Mouse (Mus musculus) liver, postnatal 0 days (tissue): Measurements from ENCODE around the gene Ift122. TPM values are rescaled to one million over a fixed set of nuclear protein-coding genes. Genes with fewer than 3 reads are reported as not detected.

Experiments used
- ATAC-seq: fragments of 200-750 bp; cut with Nextera tagmentation; 2 replicates; pipeline ENCODE4 v1.8.0; 2017; ENCODE audit warnings: mild to moderate bottlenecking, moderate library complexity
- DNase-seq: peaks from one replicate; pipeline ENCODE4 v3.0.0-alpha.2; 2016
- H3K27ac ChIP-seq: fragments of 300-500 bp; sonication (generic); 2 replicates; pipeline ENCODE4 v1.5.1; 2014; ENCODE audit warnings: antibody characterized with exemption, moderate library complexity, mild to moderate bottlenecking, low read depth
- H3K27me3 ChIP-seq: fragments of 300-500 bp; sonication (generic); 2 replicates; pipeline ENCODE4 v1.6.1; 2014; ENCODE audit warnings: low read length, control low read depth, mixed read lengths; ENCODE audit not compliant: insufficient read depth
- H3K36me3 ChIP-seq: fragments of 300-500 bp; sonication (generic); replicated peaks from 2 replicates; pipeline ENCODE4 v1.6.1; 2014; ENCODE audit warnings: mild to moderate bottlenecking, control low read depth, low read length, moderate library complexity, mixed read lengths; ENCODE audit not compliant: insufficient read depth
- H3K4me1 ChIP-seq: fragments of 300-500 bp; sonication (generic); 2 replicates; pipeline ENCODE4 v1.6.1; 2014; ENCODE audit warnings: antibody characterized with exemption, mild to moderate bottlenecking, control low read depth; ENCODE audit not compliant: insufficient read depth
- H3K4me2 ChIP-seq: fragments of 300-500 bp; sonication (generic); 2 replicates; pipeline ENCODE4 v1.6.1; 2014; ENCODE audit warnings: low read depth, mild to moderate bottlenecking, low read length, moderate library complexity, mixed read lengths
- H3K4me3 ChIP-seq: fragments of 300-500 bp; sonication (generic); 2 replicates; pipeline ENCODE4 v1.5.1; 2014; ENCODE audit warnings: low read depth, low read length
- H3K9ac ChIP-seq: fragments of 300-500 bp; sonication (generic); replicated peaks from 2 replicates; pipeline ENCODE4 v1.6.1; 2014; ENCODE audit warnings: mild to moderate bottlenecking, moderate library complexity
- H3K9me3 ChIP-seq: fragments of 300-500 bp; sonication (generic); 2 replicates; pipeline ENCODE4 v1.6.1; 2016; ENCODE audit warnings: mild to moderate bottlenecking, control low read depth, low read length, mixed read lengths
- CTCF ChIP-seq: sonication (generic); IDR thresholded peaks from 2 replicates; pipeline ENCODE4 v1.5.1; 2016; ENCODE audit warnings: antibody characterized with exemption, low read depth
- EP300 ChIP-seq: IDR thresholded peaks from 2 replicates; pipeline ENCODE4 v1.6.1; 2016; ENCODE audit warnings: antibody characterized with exemption, low read depth, mild to moderate bottlenecking
- WGBS: fragments of 180-500 bp; shearing (Covaris S2); extraction: QIAGEN DNeasy Blood & Tissue Kit; methylation state at CpG from one replicate; pipeline ENCODE4 v1.1.7; 2014; ENCODE audit not compliant: insufficient replicate concordance; 5-methylcytosine and 5-hydroxymethylcytosine counted together
- polyA plus RNA-seq: library from polyadenylated mRNA; unstranded; fragments of >200 nt; fragmentation: Nextera tagmentation; extraction: Ambion mirVana; gene quantifications from 2 replicates; pipeline ENCODE4 v1.2.1, GENCODE M21; 2015

Gene Ift122
- polyA plus RNA-seq, 1 experiment from 2014 or later, result 1.6 TPM

DNA sequence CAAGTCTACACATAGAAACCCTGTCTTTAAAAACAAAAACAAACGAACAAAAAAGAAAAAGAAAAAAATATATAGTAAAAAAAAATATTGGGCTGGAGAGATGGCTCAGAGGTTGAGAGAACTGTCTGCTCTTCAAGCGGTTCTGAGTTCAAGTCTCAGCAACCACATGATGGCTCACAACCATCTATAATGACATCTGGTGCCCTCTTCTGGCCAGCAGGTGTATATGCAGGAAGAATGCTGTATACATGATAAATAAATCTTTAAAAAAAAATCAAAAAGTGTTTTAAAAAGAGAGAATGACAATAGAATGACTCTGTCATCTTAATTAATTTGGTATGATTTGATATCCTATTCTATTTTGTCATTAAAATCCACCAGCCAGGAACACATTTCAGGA, 1.2 kb downstream of the Ift122 start:
- Histone ChIP-seq H3K9ac (no peak overlapping the region), H3K4me3 (no peak overlapping the region), H3K27me3 (no peaks in the 10 kb centered on the region), H3K9me3 (no peaks in the 10 kb centered on the region), H3K4me2 (no peak overlapping the region), H3K36me3 (peaks cover 5% of the 10 kb centered on the region; the same call in 1 of the 2 replicates), H3K4me1 (peaks cover 23% of the 10 kb centered on the region), H3K27ac (no peak overlapping the region)
- ATAC-seq (no peak), DNase-seq (no peak)
- TF ChIP-seq EP300, result no peak
- peak; percentile 74 for TF ChIP-seq CTCF
- 71% methylated on average over 2 of the region's 2 CpGs for WGBS

GRCm38 (mm10) chr6:115855733-115856360, 2.6 kb downstream of the Ift122 start:
- ATAC-seq (no peak), DNase-seq (no peak)
- no peak overlapping the region for H3K9ac ChIP-seq
- H3K4me1 ChIP-seq, result peaks cover 23% of the 10 kb centered on the region
- H3K9me3 ChIP-seq, result no peaks in the 10 kb centered on the region
- H3K4me3 ChIP-seq, result no peak overlapping the region
- 67% methylated on average over 3 of the region's 3 CpGs for WGBS
- no peaks in the 10 kb centered on the region for H3K36me3 ChIP-seq
- no peak overlapping the region for H3K27ac ChIP-seq
- no peak for TF ChIP-seq EP300
- no peak for TF ChIP-seq CTCF
- no peak overlapping the region for H3K4me2 ChIP-seq
- no peaks in the 10 kb centered on the region for H3K27me3 ChIP-seq

DNA sequence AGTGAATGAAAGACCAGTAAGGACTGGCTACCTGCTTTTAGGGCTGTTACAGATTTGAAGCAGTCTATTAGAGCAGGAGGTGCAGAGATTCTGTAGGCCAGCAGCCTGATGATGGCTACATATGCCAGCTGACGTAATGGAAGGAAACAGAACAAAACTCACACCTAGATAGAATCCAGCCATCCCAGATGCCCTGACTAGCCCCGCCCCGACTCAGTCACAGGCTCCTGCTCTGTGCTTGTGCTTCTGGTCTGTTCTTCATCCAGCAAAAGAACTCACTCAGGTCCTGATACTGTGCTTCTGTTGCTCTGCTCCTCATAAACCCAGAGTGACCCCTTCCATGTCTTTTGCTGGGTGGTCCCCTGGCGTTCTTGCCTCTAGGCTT, 3.1 kb downstream of the Ift122 start:
- H3K9ac ChIP-seq, result no peak overlapping the region
- H3K4me3 ChIP-seq, result no peak overlapping the region
- H3K27ac ChIP-seq, result no peak overlapping the region
- no peaks in the 10 kb centered on the region for H3K36me3 ChIP-seq
- no peak overlapping the region for H3K4me2 ChIP-seq
- DNase-seq (no peak), ATAC-seq (no peak)
- peaks cover 23% of the 10 kb centered on the region for H3K4me1 ChIP-seq
- TF ChIP-seq EP300 (no peak), CTCF (no peak)
- no peaks in the 10 kb centered on the region for H3K9me3 ChIP-seq
- 76% methylated on average over 4 of the region's 4 CpGs for WGBS
- H3K27me3 ChIP-seq, result no peaks in the 10 kb centered on the region

- no peak for TF ChIP-seq CTCF
- TF ChIP-seq EP300, result no peak
- Histone ChIP-seq H3K4me3 (no peak overlapping the region), H3K4me2 (0 out of 2 replicates have a peak overlapping the region, but pooled peaks have one; percentile 14), H3K4me1 (peaks cover 6% of the 10 kb centered on the region; the same call in 1 of the 2 replicates), H3K36me3 (no peaks in the 10 kb centered on the region), H3K9me3 (no peaks in the 10 kb centered on the region), H3K27me3 (no peaks in the 10 kb centered on the region), H3K27ac (peak overlapping the region; percentile 46), H3K9ac (no peak overlapping the region)
- ATAC-seq (peak; percentile 72), DNase-seq (peak; percentile 32)
- 45% methylated on average over 4 of the region's 4 CpGs for WGBS
Observed at GRCm38 (mm10) chr6:115859258-115859657, 6.0 kb downstream of the Ift122 start.

DNA sequence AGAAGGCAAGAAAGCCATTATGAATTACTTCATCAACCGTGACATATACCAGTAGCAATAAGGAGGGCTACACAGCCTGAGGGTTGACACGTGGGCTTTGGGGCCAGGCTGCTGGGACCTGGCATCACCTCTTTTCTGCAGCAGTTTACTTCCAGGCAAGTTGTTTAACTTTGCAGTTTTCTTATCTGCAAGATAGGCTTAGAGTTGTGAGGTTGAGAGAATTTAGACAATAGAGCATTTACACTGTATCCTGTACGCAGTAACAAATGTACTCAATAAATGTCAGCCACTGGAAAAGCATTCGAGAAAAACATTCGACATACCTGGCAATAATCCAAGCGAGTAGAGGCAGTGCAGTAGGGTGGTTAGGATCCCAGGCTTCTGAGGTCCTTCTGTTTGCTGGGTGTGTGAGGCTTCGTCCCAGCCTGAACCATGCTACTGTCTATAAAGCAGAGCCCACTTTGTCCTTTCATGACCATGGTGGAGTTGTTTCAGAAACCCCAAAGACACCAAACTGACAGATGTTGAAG, 6.8 kb downstream of the Ift122 start:
- 55% methylated on average over 7 of the region's 7 CpGs for WGBS
- Histone ChIP-seq H3K9ac (no peak overlapping the region), H3K27ac (no peak overlapping the region), H3K4me3 (no peak overlapping the region), H3K27me3 (no peaks in the 10 kb centered on the region), H3K4me2 (no peak overlapping the region), H3K9me3 (no peaks in the 10 kb centered on the region), H3K4me1 (peaks cover 6% of the 10 kb centered on the region; the same call in 1 of the 2 replicates), H3K36me3 (no peaks in the 10 kb centered on the region)
- no peak for ATAC-seq
- DNase-seq, result no peak
- TF ChIP-seq CTCF (no peak), EP300 (no peak)

DNA sequence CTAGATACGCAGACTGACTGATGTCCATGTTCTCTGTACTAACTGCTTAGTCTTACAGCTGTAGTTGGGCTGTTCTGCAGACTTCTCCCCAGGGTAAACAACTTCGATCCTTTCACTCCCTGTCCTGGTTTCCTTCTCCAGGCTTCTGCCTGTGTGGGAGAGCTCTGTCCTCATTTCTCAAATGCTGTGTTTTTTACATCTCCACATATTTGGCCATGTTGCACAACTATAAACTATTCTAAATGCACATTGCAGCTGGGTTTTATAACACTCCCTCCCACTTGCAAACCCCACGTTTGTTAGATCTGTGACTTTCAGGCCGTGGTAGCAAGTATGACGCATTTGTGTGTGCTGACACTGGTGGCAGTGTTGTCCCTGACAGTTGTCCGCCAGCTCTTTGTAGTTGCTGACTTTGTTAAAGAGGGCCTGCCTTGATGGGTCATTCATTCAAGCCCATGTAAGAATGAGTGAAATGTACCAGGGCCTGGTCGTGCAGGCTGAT, 10.1 kb downstream of the Ift122 start:
- DNase-seq, result no peak
- TF ChIP-seq EP300 (no peak), CTCF (no peak)

More for the DNA sequence above, 10.1 kb downstream of the Ift122 start:
- no peaks in the 10 kb centered on the region for H3K27me3 ChIP-seq
- 52% methylated on average over 7 of the region's 7 CpGs for WGBS
- H3K4me1 ChIP-seq, result peaks cover 6% of the 10 kb centered on the region; the same call in 1 of the 2 replicates
- no peak for ATAC-seq
- H3K4me3 ChIP-seq, result no peak overlapping the region
- no peaks in the 10 kb centered on the region for H3K36me3 ChIP-seq
- H3K27ac ChIP-seq, result 0 out of 2 replicates have a peak overlapping the region, but pooled peaks have one; percentile 42
- no peak overlapping the region for H3K4me2 ChIP-seq
- H3K9me3 ChIP-seq, result no peaks in the 10 kb centered on the region
- no peak overlapping the region for H3K9ac ChIP-seq
